Mouse (Mus musculus) ovary, postnatal 10 days (tissue): ENCODE measurements around the gene Crtam.

ENCODE experiments used
- DNase-seq: peaks from one replicate; pipeline ENCODE4 v3.0.0; 2022; ENCODE audit warnings: low spot score

Gene Crtam

DNA sequence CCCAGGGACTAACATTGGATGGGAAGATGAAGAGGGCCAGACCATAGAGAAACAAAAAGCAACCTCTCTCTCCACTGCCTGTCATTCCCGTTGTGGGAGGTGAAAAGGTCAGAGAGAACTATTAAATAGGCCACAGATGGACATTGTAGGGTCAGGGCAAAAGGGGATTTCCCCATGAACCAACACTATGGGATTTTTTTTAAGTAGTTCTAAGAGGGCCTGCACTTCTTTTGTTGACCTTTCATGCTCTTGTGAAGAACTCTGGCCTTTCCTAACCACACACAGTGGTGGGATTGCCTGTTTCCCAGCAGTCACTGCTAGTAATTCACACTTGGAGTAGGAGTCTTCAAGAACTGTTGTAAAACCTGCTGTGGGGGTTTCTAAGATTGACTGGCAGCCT is 3.4 kb upstream of the Crtam start:
- DNase-seq: no peak

DNA sequence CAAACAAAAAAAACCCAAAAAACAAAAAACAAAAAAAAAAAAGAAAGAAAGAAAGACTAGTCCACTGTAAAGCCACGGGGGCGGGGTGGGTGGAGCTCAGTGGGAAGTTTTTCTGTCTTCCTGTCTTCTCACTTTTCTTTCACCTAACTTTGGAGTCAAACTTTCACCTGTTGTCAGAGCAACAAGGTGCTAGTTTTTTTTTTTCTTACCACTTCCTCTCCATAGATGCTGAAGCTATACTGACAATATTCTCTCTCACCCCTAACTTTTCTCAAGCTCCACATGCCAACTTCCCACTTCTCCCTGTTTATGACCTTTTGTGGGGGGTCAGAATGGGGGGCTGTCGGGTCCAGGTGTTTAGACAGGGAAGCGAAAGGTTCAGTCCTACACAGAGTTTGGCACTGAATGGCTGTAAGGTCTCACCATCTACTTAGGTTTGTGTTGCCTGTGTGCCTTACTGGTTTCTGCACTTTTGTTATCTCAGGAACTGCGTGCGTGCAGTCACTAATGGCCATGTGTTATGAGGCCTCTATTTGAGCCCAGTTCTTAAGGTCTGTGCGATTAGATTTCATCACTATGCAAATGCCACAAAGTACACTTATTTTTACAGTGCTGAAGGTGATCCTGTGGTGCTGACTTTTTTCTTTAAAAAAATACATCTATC is 7.2 kb downstream of the Crtam start:
- no peak for DNase-seq

DNA sequence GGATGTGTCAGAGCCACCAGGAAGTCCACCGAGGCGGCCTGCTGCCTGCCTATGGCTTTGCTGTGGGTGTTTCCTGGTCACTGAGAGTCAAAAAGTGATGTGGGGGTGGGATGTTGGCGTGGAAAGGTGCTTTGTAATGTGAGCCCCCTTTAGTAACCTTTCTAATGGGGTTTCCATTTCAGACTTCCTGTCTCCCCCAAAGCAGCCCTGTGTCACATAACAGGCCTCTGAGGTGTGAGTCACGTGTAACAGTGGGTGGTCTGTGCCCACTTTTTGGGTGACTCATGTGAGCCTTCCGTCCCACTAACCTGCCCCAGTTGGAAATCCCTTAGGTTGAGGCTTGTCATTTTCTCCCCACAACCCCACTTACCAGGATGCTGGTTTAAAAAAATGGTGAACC is 10.4 kb downstream of the Crtam start:
- no peak for DNase-seq

DNA sequence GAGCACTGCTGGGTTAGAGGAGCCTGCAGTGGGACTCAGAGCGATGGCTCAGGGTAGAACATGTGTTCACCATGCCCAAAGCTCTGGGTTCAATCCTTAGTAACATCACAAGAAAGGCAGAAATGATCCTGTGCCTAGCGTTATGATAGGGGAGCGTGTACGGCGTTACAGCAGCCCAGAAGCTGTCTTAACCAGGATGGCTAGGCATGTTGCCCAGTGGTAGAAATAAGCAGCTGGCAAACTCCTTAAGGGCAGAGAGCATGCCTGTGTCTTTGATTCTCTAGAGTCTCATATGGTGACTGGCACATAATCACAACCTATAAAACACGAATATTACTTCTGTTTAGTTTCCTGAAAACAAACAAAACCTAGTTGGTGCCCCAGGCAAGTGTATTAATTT is 12.9 kb downstream of the Crtam start:
- no peak for DNase-seq

DNA sequence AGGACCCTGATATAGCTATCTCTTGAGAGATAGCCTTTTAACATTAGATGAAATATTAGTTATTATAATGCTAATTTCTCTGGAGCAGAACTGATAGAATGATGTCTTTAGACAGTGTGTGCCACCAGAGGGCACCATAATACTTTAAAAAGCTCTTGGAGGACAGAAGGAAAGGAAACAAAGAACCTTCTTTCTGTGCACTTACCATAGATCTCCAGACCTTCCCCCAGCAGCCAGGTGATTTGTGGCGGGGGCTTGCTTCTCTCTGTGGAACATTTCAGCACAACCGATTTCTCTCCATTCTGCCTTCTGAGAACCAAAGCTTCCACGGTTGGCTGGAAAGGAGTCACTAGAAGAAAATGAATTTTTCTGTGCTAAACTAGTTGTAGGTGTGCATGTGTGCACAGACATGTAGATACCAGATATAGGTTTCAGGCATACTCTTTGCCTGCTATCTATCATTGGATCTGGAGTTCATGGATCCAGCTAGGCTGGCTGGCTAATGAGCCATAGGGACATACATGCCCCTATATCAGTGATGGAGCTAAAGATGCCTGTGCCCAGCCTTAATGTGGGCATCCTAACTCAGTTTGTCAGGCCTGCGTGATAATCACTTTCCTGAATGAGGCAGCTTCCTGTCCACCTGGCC is 14.4 kb downstream of the Crtam start:
- no peak for DNase-seq

DNA sequence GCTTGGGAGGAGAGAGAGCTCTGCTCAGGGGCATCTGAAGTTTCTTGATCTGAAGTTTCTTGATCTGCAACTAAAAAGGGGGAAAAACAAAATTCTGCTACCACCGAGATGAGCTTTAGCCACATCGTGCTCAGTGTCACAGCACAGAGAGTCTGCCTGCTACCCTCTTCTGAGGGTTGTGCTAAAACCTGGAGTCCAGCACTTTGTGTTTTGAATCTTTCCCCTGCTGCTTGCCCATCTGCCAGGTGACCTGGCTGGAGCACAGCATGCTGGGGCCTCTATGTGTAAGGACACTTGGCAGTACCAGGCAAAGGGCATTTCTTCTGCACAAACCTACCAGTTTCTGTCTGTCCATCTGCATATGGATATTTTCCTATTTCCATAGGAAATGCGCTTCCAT is 20.1 kb downstream of the Crtam start:
- DNase-seq: no peak

DNA sequence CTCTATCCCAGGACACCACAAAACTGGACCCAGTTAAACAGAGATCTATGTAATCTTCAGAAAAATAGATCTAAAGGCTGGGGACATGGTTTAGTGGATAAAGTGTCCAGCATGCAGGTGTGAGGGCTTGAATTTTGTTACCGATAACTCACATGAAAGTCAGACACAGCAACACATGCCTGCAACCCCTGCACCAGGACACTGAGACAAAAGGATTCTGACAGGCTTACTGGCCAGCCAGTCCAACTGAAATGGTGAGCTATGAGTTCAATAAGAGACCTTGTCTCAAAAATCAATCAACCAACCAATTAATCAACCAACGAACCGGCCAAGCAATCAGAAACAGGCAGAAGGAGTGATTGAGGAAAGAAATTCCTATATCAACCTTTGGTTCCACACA is 20.7 kb downstream of the Crtam start:
- no peak for DNase-seq

DNA sequence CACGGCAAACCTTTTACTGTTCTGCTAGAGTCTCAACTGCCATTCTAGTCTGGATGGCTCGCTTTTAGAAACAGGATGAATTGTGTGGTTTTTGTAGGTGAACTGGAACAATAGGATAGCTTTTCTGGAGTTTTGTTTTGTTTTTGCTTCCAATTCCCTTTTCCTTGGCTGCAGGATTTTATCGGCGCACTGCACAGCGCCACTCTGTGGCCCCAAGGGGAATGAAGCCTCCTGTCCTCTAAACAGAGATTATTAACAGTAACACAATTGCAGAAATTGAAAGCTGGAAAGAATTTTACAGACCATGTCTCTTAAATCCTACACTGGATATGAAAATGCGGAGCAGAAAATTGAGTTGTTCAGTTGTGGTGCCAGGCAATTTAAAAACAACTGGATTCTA is 21.9 kb downstream of the Crtam start:
- DNase-seq: no peak

DNA sequence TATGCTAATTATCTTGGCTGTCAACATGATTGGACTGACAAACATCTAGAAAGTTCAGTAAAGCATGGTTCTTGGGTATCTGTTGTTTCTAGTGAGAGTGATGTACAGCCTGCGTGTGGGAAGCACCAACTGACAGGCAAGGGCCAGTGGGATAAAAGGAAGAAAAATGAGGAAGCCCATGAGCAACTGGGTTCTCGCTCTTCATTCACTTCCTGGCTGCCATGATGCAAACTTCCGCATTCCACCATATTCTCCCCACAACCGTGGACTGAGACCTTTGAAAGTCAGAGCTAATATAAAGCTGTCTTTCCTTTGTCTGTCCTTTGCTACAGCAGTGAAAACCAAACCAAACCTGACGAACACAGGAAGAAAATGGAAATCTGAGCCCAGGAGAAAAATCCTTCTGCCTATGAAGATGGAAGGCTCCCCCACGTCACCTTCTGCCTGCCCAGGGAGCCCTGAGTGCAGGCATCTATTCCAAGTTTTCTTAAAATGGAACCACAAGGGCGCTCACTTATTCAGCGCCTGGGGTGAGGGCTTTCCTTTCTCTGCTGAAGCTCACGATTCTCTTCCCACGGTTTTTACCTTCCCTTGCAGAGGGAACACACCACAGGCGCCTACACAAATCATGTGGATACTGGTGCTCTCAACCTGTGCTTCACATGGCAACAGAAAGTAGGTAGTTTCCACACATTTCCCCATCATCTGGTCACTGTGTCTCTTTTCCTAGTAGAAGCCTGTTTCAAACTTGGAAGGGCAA is 30.2 kb downstream of the Crtam start:
- no peak for DNase-seq

DNA sequence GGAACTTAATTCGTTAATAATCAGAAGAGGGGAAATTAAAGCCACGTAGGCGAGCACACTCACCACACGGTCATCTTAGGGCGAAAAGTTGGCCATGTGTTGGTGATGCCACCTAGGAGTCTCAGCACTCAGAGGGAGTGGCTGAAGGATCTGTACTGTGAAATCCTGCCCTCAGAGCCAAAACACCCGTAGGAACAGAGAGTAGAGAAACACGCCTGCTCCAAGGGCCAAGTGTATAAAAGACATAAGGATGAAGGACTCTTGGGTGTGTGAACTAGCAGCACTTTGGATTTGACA is 40.1 kb downstream of the Crtam start:
- no peak for DNase-seq

DNA sequence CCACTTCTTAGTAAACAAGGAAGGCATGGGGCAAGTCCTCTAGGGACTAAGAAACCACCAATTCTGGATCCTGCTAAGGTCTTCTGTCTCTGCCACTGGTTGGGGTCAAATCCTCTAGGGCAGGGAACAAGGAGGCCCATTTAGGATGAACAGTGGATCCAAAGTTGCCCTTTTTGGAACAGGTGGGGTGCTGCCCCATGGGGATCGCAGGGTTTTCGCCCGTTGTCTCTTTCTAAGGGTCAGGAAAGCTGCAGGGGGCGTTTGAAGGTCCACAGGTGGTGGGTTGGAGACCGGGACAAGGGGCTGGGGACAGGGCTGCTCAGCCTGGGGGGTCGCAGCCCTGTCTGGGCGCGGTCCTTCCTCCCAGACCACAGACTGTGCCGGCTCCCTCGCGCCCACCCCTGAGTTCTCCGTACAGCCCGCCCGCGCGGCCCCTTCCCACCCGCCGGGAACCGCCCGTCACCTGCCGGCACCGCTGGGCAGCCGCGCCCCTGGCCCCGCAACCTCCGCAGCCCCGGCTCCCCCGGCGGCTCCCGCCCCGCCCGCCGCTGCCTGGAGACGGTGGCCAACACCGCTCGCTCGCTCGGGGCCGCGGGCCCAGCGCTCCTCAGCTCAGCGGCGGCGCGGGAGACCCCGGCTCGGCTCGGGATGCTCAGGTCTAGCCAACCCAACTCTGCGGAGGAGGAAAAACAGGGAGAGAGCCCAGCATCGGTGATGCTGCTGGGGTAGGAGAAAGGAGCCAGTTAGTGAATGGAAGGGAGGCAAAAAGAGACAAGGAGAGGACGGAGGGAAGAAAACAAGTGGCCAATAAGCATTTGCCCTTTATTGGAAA is 40.6 kb downstream of the Crtam start, which contains the start of gene Jhy:
Jhy (minus strand) TSS at position 533 of the 832 bp plus-strand sequence.
- DNase-seq: no peak

DNA sequence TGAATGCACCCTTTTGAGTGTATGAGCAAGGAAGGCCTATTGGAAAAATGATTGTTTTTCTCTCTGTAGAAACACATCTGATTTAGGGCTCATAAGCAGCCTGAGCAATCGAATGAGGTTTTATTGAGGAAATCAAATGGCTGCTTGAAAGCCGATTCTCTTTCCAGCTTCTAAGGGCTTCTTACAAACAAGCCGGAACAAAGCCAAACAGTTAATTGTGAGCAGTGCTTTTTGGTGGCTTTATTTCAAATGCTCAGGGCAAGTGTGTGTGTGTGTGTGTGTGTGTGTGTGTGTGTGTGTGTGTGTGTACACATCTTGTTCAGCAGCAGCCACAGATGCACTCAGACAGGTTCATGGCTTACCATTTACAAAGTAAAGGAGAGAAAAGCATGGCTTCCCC is 43.0 kb downstream of the Crtam start:
- no peak for DNase-seq

DNA sequence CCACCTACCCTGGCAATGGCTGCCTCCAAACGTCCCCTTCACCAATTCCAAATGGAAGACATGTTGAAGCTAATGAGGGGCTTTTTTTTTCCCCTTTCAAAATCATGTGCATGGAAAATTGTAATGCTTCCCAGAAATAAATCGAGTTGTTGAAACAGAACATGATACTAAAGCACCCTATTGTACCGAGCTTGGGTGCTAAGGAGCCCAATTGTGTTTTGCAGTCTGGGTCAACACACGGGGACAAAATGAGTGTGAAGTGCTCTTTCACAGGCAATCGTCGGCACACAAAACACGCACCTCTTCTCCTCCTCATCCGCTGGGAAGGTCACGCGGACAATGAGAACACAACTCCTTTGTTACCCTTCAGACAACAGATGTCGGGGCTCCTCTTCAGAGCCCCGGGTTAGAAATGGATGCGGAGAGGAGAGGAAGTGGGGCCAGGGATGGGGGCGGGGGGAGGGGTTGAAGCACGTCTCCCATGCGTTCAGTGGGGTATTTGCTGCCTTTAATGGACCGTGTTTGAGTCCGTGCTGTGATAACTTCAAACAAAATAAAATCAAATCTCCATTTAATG is 55.3 kb downstream of the Crtam start:
- DNase-seq: no peak

DNA sequence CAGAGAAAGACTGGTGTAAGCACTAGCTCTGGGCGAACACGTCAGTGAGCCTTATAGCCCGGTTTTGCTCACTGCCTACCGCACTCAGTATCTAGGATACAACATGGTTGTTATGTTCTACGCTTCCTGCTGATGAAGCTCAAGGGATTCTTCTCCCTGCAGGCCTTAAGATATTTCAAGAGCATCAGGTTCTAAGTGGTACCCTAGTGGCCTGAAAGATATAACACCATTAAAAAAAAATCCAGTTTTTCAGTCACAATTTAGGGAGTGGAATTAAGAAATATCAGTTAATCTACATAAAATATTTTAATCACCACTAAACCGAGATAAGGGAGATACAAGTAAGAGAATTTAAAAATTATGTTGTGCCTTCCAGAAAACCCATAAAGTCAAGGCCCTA is 56.0 kb downstream of the Crtam start:
- no peak for DNase-seq

DNA sequence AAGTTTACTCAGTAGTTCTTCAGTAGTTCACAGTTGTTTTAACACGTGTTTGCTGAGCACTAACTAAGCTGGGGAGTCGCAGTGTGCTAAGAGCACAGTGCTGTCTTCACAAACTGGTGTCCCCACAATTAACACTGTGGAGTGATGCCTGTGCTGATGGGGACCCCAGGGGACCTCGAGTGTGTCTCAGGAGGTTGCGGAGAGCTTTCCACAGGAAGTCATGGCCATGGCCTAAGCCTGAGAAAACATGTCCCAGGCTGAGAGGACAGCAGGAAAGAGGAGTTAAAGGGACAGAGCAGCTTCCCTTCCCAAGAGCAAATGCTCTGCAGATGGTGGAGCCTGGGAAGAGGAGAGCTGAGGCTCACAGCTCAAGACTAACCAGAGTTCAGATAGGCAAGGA is 57.3 kb downstream of the Crtam start:
- DNase-seq: no peak

DNA sequence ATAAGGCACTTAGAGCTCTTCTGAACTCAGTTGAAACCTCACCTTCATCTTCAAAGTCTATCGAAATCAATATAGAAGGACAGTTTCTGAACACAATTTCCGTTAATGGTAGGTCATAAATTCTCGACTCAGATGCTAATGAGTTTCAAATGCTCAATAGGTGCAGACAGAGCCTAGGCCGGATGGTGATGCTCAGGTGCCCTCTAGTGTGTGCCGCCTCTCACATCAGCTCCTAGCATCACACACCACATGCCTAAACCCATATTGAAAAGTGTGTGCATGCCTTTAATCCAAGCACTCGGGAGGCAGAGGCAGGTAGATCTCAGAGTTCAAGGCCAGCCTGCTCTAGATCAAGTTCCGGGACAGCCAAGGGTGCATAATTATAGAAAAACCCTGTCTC is 67.0 kb downstream of the Crtam start:
- no peak for DNase-seq

DNA sequence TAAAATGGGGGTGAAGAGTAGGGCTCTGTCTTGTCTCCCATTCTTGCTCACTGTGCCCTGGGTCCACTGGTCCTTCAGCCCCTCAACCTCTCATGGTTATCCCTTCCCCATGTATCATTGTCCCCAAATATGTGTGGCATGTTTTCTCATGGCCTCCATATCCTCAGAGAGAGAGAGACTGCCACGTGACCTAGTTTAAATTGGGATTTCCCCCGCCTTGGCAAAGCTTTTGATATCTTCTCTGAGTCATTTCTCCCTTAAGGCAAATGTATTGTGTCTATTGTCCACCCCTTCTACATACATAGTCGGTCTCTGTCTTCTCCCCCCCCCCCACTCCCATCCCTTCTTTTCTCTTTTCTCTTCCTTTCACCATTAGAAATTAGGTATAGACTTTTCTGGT is 71.1 kb downstream of the Crtam start:
- no peak for DNase-seq

DNA sequence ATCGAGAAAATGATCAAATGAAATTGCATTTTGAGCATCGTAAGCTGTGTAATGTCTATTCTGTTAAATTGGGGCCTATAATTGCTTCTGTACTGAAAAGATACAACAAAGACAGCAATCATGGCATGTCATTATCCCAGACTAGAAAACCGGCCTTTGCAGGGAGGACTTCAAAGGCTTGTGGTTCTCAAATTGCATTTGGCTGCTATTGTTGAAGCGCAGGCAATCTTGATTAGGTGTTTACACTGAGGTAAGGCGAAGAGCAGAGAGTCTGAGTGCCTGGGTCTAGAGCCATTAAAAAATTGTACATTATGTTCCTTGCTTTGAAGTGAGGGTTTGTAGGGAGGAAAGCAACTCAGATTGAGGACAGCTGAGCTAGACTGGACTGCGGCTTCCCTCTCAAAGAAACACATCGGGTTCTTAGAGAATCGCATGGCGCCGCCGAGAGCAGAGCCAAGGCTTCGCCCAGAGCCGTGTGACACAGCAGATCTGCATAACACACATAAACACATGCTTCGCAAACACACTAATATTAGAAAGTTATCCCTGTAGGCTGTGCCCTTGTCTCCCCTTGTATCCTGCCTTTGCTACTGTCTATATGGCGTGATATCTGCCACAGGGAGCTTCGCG is 77.0 kb downstream of the Crtam start:
- DNase-seq: no peak
